Mouse (Mus musculus) spleen, adult 2 months (tissue): ENCODE measurements around the gene Cit. TPM values are rescaled to one million over a fixed set of nuclear protein-coding genes. Genes with fewer than 3 reads are reported as not detected.

ENCODE experiments used
- DNase-seq, 2 experiments: peaks; one replicate each; pipeline versions ENCODE4 v3.0.0 to v3.0.0-alpha.2; 2012 to 2021; ENCODE audit warnings: low spot score in 2 of 2, low read depth in 1 of 2
- H3K27ac ChIP-seq: fragments of 200-500 bp; 2 replicates; pipeline ENCODE4 v1.5.1; 2012; ENCODE audit warnings: low read length, inconsistent platforms; ENCODE audit not compliant: insufficient read depth
- H3K27me3 ChIP-seq: fragments of 200-500 bp; 2 replicates; pipeline ENCODE4 v1.6.1; 2012; ENCODE audit warnings: mild to moderate bottlenecking, moderate library complexity, low read length, inconsistent platforms; ENCODE audit not compliant: control insufficient read depth, insufficient read depth
- H3K36me3 ChIP-seq: fragments of 200-500 bp; 2 replicates; pipeline ENCODE4 v1.6.1; 2012; ENCODE audit warnings: mild to moderate bottlenecking, low read length, inconsistent platforms; ENCODE audit not compliant: control insufficient read depth, insufficient read depth
- H3K4me1 ChIP-seq: fragments of 200-500 bp; 2 replicates; pipeline ENCODE4 v1.6.1; 2011; ENCODE audit warnings: inconsistent platforms; ENCODE audit not compliant: control insufficient read depth, insufficient read depth, insufficient read length
- H3K4me3 ChIP-seq: fragments of 200-500 bp; 2 replicates; pipeline ENCODE4 v1.5.1; 2011; ENCODE audit warnings: mild to moderate bottlenecking, inconsistent platforms; ENCODE audit not compliant: insufficient read depth, insufficient read length; ENCODE audit errors: extremely low read depth
- CTCF ChIP-seq: fragments of 200-500 bp; IDR thresholded peaks from 2 replicates; pipeline ENCODE4 v1.5.1; 2011; ENCODE audit warnings: mild to moderate bottlenecking, inconsistent platforms; ENCODE audit not compliant: insufficient read depth, insufficient read length, insufficient replicate concordance; ENCODE audit errors: extremely low read depth
- POLR2A ChIP-seq: fragments of 200-500 bp; IDR thresholded peaks from 2 replicates; pipeline ENCODE4 v1.6.1; 2011; ENCODE audit warnings: low read depth, low read length, inconsistent platforms
- WGBS: fragments of 180-500 bp; shearing (Covaris S2); methylation state at CpG from one replicate; pipeline ENCODE4 v1.1.7; 2018; 5-methylcytosine and 5-hydroxymethylcytosine counted together
- polyA plus RNA-seq: library from polyadenylated mRNA; depleted of rRNA; stranded (reverse); fragments of >200 nt; gene quantifications from 2 replicates; pipeline ENCODE4 v1.2.3, GENCODE M21; 2012

The Cit gene
- polyA plus RNA-seq, 1 experiment = 6.3 TPM

- 69% methylated on average over 7 of the region's 7 CpGs for WGBS
- no peaks in the 10 kb centered on the region for H3K27me3 ChIP-seq
Measured at GRCm38 (mm10) chr5:116011700-116012099, 166.6 kb downstream of the Cit start.

DNA sequence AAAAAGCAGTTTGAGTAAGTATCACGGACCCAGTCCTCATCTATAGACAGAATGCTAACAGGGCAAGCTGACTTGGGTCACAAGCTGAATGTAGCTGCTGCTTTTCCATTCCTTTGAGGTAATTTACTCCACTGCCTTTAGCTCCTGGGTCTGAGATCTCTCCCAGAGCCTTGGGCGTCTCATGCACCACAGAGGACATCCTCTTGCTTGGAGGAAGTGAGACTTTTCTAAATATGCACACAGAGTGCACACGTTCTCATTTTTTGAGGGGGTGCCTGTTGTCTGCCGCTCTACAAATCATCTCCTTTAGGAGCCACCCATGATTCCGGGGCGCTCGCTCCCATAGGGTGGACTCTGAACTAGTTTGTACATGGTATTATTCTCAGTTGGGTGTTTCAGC lies 167.4 kb downstream of the Cit start:
- H3K4me1 ChIP-seq = peaks cover 2% of the 10 kb centered on the region; the same call in 1 of the 2 replicates
- DNase-seq = no peak
- no peaks in the 10 kb centered on the region for H3K27me3 ChIP-seq
- no peak overlapping the region for H3K4me3 ChIP-seq
- peaks cover 35% of the 10 kb centered on the region for H3K36me3 ChIP-seq
- TF ChIP-seq CTCF = no peak
- TF ChIP-seq POLR2A = no peak
- no peak overlapping the region for H3K27ac ChIP-seq
- 63% methylated on average over 7 of the region's 7 CpGs for WGBS

More at GRCm38 (mm10) chr5:116011700-116012099, 166.6 kb downstream of the Cit start:
- peaks cover 28% of the 10 kb centered on the region for H3K36me3 ChIP-seq
- H3K4me1 ChIP-seq = peaks cover 2% of the 10 kb centered on the region; the same call in 1 of the 2 replicates
- H3K27ac ChIP-seq = no peak overlapping the region
- no peak overlapping the region for H3K4me3 ChIP-seq
- no peak for TF ChIP-seq POLR2A
- no peak for TF ChIP-seq CTCF
- no peak for DNase-seq

GRCm38 (mm10) chr5:116013821-116014220 lies 168.7 kb downstream of the Cit start:
- H3K4me1 ChIP-seq = peaks cover 2% of the 10 kb centered on the region; the same call in 1 of the 2 replicates
- H3K36me3 ChIP-seq = peaks cover 45% of the 10 kb centered on the region
- WGBS = 86% methylated on average over 8 of the region's 8 CpGs
- no peaks in the 10 kb centered on the region for H3K27me3 ChIP-seq
- TF ChIP-seq POLR2A (no peak), CTCF (no peak)
- DNase-seq = no peak
- H3K27ac ChIP-seq = no peak overlapping the region
- no peak overlapping the region for H3K4me3 ChIP-seq

GRCm38 (mm10) chr5:116014237-116014636 lies 169.2 kb downstream of the Cit start:
- Histone ChIP-seq H3K27ac (no peak overlapping the region), H3K4me3 (no peak overlapping the region), H3K36me3 (peaks cover 49% of the 10 kb centered on the region), H3K4me1 (peaks cover 2% of the 10 kb centered on the region; the same call in 1 of the 2 replicates), H3K27me3 (no peaks in the 10 kb centered on the region)
- DNase-seq = no peak
- 93% methylated on average over 11 of the region's 11 CpGs for WGBS
- TF ChIP-seq POLR2A (no peak), CTCF (no peak)

DNA sequence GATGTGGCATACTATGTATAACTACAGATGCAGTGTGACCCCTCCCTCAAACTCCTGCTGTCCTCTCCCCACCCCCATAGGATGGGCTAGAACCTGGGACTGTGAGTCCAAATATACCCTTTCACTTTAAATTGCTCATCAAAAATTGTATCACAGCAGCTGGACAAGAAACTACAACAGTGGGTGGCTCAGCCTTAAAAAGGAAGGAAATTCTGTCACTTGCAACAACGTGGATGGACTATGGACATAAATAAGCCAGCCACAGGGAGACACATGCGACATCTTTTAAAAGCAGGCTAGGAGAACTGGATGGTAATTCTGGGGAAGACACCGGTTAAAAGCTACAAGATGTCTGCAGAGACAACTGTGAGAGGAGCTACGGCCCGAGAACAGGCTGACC lies 171.5 kb downstream of the Cit start:
- H3K36me3 ChIP-seq = peaks cover 68% of the 10 kb centered on the region
- no peak overlapping the region for H3K4me3 ChIP-seq
- DNase-seq = no peak
- peaks cover 2% of the 10 kb centered on the region; the same call in 1 of the 2 replicates for H3K4me1 ChIP-seq
- 84% methylated on average over 5 of the region's 5 CpGs for WGBS
- no peaks in the 10 kb centered on the region for H3K27me3 ChIP-seq
- H3K27ac ChIP-seq = no peak overlapping the region
- TF ChIP-seq CTCF (no peak), POLR2A (no peak)

DNA sequence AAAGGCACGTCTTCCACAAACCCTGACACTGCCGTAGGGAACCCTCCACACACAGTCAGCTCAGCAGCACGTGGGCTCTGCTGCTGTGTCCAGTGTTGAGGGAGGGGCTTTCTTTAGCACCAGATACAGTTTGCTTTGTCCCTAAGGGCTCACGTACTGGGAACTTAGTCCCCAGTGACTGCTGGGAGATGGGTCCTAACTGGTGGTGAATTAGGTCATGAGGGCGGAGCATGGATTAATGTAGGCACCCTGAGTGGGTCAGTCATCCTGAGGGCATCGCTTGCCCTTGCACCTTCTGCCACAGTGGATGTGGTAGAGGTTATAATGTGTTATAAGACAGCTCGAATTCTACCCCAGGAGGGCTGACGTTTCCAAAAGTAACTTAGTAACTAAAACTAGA lies 172.3 kb downstream of the Cit start:
- TF ChIP-seq POLR2A (no peak), CTCF (no peak)
- Histone ChIP-seq H3K4me1 (peaks cover 2% of the 10 kb centered on the region; the same call in 1 of the 2 replicates), H3K27me3 (no peaks in the 10 kb centered on the region), H3K4me3 (no peak overlapping the region), H3K27ac (no peak overlapping the region), H3K36me3 (peaks cover 70% of the 10 kb centered on the region)
- 96% methylated on average over 8 of the region's 8 CpGs for WGBS
- DNase-seq = no peak

- Histone ChIP-seq H3K27me3 (no peaks in the 10 kb centered on the region), H3K4me3 (no peak overlapping the region), H3K4me1 (no peaks in the 10 kb centered on the region; the same call in 1 of the 2 replicates), H3K36me3 (peaks cover 70% of the 10 kb centered on the region), H3K27ac (no peak overlapping the region)
- 95% methylated on average over 9 of the region's 9 CpGs for WGBS
- no peak for TF ChIP-seq POLR2A
- TF ChIP-seq CTCF = no peak
- DNase-seq = no peak
Measured at GRCm38 (mm10) chr5:116018196-116018595, 173.1 kb downstream of the Cit start.
